Mouse (Mus musculus) ZHBTc4 (cell line): ENCODE measurements around the gene Spryd7.
A peak's percentile ranks its signal among the peaks of the same experiment; 100 is the strongest.
"Not testable (repeated sequence)": the region's sequence is repeated elsewhere in the genome, so short reads cannot be mapped to it uniquely, and the experiment has no call there.

ENCODE experiments used
- DNase-seq: peaks from one replicate; pipeline ENCODE4 v3.0.0-alpha.2; 2011; ENCODE audit warnings: low read depth, low spot score

The Spryd7 gene

DNA sequence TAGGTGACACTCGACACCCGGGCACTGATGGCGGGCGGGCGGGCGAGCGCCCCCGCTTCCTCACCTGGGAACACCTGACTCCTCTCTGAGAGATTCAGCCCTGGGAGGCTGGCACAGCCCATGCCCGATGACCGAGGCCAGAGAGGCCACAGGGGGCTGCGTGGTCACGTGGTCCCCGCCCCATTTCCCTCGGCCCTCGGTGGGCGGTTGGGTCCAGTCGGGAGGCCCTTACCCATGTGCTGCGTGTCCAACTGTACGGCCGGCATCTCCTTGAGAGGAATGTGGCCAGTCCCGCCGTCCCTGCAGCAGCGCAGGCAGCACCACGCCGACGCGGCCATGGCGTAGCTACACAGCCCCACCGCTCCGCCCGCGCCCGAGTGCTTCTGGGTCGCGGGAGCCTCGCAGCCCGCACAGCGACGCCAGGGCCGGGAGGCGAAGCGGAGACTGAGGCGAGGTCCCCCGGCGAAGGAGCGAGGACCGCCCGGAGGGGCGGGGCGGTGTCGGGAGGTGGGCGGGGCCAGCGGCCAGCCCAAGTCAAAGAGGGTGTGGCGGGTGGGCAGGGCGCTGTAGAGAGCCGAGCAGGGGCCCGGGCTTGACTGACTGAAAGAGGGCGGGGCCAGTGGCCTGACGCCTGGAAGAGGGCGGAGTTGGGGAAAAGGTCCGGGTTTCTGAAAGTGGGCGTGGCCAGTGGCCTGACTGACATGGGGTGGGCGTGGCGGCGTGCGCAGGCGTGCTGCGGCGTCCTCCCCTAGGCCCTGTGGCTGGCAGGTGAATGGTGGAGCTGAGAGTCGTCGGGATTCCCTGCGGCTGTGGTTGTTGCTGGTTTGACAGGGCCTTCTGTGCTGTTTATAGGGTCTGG lies at the start of gene Spryd7:
Spryd7 (minus strand) TSS at position 598 of the 859 bp plus-strand sequence.
- peak; percentile 97 for DNase-seq

- DNase-seq = not testable (repeated sequence)
Observed at GRCm38 (mm10) chr14:61606088-61606487, 49.4 kb upstream of the Spryd7 start.

DNA sequence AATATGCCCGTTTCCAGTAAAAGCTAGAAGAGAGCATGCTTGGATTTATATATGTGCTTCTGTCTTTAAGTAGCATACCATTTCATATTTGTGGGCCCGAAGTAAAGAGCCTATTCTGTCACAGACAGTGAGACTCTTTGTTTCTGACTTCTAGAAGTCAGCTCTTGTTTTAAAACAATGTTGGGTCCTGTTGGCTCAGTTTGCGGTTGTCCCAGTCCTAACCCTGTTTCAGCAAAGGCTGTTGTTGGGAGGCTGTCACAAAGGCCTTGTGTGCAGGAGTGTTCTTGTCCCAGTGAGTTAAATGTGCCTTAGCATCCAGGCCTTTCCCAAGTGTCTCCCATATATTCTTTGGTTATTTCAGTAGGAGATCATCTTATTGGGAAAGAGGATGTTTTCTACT lies 47.4 kb upstream of the Spryd7 start:
- no peak for DNase-seq

DNA sequence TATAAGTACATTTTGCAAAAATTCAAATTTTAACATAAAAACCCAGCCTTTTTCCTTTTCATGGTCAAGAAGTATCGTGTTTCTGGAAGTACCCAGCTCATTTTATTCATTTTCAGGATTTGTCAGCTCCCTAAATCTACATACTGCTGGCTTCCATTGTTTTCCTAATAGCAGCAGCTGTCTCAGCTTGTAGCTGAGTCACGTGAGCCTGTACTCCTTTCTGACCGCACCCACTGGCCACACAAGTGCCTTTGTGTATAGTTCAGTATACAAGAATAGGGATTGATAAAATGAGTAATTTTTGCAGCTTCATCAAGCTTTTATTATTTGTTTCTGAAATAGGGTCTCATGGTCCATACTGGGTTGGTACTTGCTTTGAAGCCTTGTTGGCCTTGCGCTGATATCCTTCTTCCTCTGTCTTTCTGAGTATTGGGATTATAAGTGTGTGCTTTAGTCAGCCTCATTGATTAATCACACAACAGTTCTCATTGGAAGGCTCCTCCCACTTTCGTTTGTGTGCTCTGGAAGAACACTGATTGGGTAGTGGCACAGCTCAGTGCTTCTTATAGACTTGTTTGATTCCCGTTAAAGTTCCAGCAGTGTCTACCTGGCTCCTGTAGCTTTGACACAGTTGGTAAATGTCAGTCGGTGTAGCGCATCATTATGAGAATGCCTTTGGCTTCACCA lies 46.5 kb upstream of the Spryd7 start:
- DNase-seq = peak; percentile 81

DNA sequence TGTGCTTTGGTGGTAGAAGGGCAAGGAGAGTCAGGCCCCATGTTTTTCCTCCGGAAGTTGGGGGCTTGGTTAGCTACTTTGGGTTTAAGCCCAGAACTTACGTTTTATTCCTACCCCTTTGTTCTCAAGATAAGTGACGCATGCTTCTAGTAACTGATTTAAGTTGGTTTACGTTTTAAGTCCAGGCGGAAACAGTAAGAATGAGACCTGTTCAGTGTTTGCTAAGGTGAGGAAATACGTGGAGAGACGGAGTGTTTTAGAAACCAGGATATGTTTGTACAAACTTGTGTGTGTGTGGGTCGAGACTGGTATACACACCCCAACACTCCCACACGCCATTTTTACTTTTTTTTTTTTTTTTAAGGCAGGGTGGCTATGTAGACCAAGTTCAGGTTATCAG lies 44.7 kb upstream of the Spryd7 start:
- DNase-seq = no peak

GRCm38 (mm10) chr14:61599057-61599806 lies 42.5 kb upstream of the Spryd7 start:
- peak; percentile 88 for DNase-seq

GRCm38 (mm10) chr14:61597968-61598367 lies 41.3 kb upstream of the Spryd7 start, which contains the start of gene Trim13:
Trim13 (plus strand) TSS chr14:61598247.
- DNase-seq = peak; percentile 93

DNA sequence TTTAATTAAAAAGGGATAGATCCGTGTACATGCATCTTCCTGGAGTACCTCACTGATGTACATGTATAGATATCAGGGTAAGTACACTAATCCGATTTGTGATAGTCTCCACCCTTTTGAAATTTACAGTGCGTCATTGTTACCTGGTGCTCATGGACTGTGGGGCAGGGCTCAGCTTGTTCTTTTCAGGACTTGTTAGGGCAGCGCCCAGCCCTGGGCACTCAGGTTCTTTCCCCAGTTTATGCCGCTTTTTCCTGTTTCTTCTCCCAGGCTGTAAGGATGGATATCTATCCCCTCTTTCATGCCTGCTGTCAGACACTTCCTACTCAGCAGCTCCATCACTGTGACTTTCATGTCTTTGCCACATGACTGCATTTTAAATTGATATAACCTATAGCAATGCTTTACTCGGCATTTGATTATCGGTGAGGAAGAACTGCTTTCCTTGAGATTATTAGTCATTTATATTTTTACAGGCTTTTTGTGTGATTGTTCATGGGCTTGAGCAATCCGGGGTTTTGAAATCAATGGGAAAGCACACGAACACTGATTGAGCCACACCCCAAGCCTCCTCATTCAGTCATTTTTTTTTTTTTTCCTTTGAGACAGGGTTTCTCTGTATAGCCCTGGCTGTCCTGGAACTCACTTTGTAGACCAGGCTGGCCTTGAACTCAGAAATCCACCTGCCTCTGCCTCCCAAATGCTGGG lies 40.2 kb upstream of the Spryd7 start:
- DNase-seq = no peak

- no peak for DNase-seq
Observed at GRCm38 (mm10) chr14:61589288-61590065, 32.8 kb upstream of the Spryd7 start.

- no peak for DNase-seq
Observed at GRCm38 (mm10) chr14:61575941-61576340, 19.3 kb upstream of the Spryd7 start.

DNA sequence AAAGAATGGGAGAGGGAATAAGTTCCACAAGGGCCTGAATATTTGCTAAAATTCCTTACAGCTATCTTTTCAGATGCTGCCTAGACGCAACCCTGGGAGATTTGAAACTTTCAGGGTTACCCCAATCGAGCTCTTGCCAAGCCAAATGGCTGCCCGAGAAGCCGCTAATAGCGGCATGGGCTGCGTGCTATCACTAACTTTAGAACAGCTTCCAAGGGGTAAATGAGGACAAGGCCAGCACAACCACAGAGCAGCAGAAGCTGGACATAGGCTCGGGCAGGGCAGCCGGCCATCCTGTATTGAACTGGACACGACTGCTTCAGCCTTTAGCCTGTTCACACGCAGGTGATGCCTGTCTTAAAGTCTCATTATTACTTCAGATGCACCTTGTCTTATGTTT lies 18.4 kb upstream of the Spryd7 start:
- DNase-seq = no peak

DNA sequence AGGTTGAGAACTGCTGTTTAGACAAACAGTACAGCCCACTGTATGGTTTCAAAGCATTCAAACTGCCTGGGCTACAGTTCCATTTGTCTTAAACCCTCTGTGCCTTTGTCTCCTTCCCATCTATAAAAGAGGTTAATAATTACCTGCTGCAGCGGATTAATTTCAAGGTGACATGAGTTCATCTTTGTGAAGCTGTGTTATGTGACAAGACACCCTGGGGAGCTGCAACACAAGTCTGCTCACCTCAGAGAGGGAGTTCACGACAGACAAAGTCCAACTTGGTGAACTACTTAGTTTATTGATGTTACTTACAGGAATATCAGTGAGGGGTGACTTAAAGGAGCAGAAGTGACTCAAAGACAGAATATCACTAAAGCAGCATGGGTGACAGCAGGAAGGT lies 15.4 kb upstream of the Spryd7 start:
- DNase-seq = no peak

DNA sequence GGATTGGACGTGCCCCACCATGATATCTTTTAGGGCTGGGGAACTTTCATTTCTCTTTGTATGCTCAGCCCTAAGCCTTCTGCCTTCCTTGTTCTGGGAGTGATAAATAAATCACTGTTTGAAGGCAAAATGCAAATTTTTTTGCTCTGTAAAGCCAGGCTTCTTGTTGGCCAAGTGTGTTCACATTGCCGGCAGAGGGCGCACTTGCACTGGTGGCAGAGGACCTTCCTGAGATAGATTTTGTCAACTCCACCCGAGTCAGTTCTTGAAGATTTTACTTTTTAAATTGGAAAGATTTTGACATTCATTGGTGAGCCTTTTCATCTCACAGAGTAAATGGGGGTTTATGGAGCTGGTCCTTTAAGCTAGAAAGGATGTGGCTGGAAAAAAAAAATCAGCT lies 14.7 kb upstream of the Spryd7 start:
- peak; percentile 69 for DNase-seq

- no peak for DNase-seq
Observed at GRCm38 (mm10) chr14:61569344-61569743, 12.7 kb upstream of the Spryd7 start.

DNA sequence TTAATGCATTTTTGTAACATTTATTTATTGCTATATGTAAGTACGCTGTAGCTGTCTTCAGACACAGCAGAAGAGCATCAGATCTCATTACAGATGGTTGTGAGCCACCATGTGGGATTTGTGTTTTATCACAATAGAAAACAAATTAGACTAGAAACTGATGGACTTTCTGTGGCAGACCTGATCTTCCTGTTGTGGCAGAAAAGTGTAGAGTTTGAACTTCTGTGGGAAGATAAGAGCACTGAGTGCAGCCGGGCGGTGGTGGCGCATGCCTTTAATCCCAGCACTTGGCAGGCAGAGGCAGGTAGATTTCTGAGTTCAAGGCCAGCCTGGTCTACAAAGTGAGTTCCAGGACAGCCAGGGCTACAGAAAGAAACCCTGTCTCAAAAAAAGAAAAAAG lies 9.5 kb upstream of the Spryd7 start:
- not testable (repeated sequence) for DNase-seq

GRCm38 (mm10) chr14:61559856-61560255 lies 3.2 kb upstream of the Spryd7 start:
- DNase-seq = no peak

DNA sequence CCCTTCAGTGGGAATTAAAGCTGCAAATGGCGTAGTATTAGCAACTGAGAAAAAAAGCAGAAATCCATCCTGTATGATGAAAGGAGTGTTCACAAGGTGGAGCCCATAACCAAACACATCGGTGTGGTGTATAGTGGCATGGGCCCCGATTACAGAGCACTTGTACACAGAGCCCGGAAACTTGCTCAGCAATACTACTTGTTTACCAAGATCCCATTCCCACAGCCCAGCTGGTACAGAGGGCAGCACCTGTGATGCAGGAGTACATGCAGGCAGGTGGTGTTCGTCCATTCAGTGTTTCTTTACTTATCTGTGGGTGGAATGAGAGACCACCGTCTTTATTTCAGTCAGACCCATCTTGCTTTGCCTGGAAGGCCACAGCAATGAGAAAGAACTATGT lies 2.2 kb upstream of the Spryd7 start:
- no peak for DNase-seq

- no peak for DNase-seq
Observed at GRCm38 (mm10) chr14:61555931-61556288, 776 bp downstream of the Spryd7 start.

GRCm38 (mm10) chr14:61548614-61549013 lies 8.1 kb downstream of the Spryd7 start:
- DNase-seq = no peak

DNA sequence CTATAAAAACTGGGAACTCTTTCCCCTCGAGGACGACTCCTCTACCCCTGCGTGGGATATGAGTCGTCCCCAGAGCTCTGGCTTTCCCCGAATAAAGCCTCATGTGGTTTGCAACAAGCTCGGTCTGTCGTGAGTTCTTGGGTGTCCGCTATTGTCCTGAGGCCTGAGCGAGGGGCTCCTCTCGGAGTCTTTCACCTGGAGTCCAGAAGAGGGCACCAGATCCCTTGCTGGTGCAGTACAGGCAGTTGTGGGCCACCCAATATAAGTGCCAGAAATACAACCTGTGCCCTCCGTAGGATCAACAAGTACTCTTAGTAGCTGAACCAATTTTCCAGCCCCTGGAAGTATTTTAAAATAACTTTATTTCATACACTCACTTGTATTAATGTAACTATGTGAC lies 18.9 kb downstream of the Spryd7 start:
- not testable (repeated sequence) for DNase-seq
